Mouse (Mus musculus) erythroblast, embryonic 14.5 days (primary cell): ENCODE measurements around the gene Syt17. TPM values are rescaled to one million over a fixed set of nuclear protein-coding genes. Genes with fewer than 3 reads are reported as not detected.

Experiments used
- H3K27me3 ChIP-seq: 2 replicates; pipeline ENCODE4 v1.6.1; 2012; ENCODE audit warnings: inconsistent platforms; ENCODE audit not compliant: control insufficient read depth
- H3K36me3 ChIP-seq: 2 replicates; pipeline ENCODE4 v1.6.1; 2012; ENCODE audit warnings: mild to moderate bottlenecking, inconsistent platforms; ENCODE audit not compliant: control insufficient read depth
- H3K4me1 ChIP-seq: 2 replicates; pipeline ENCODE4 v1.6.1; 2012; ENCODE audit warnings: inconsistent platforms; ENCODE audit not compliant: control insufficient read depth
- H3K4me3 ChIP-seq: replicated peaks from 2 replicates; pipeline ENCODE3; 2012; ENCODE audit warnings: moderate library complexity, mild to moderate bottlenecking, inconsistent platforms
- H3K9me3 ChIP-seq: 2 replicates; pipeline ENCODE4 v1.6.1; 2012; ENCODE audit warnings: low read length, inconsistent platforms, mixed read lengths; ENCODE audit not compliant: control insufficient read depth
- GATA1 ChIP-seq: IDR thresholded peaks from 2 replicates; pipeline ENCODE4 v1.6.1; 2012; ENCODE audit warnings: low read length, inconsistent platforms, mixed read lengths
- TAL1 ChIP-seq: IDR thresholded peaks from 3 replicates; pipeline ENCODE4 v1.6.1; 2012; ENCODE audit warnings: low read length, inconsistent platforms, mixed read lengths
- polyA plus RNA-seq: library from polyadenylated mRNA; stranded (reverse); fragments of >175 nt; gene quantifications from 2 replicates; pipeline ENCODE4 v1.2.3, GENCODE M21; 2012

The Syt17 gene
- polyA plus RNA-seq, 1 experiment, result 0.02 TPM

- Histone ChIP-seq H3K4me1 (no peaks in the 10 kb centered on the region), H3K9me3 (no peaks in the 10 kb centered on the region), H3K27me3 (no peaks in the 10 kb centered on the region), H3K4me3 (no peak overlapping the region), H3K36me3 (no peaks in the 10 kb centered on the region)
- no peak for TF ChIP-seq GATA1
- TF ChIP-seq TAL1, result no peak
Measured at GRCm38 (mm10) chr7:118468060-118468459, 20.0 kb upstream of the Syt17 start.

- Histone ChIP-seq H3K4me1 (no peaks in the 10 kb centered on the region), H3K27me3 (no peaks in the 10 kb centered on the region), H3K9me3 (no peaks in the 10 kb centered on the region), H3K36me3 (no peaks in the 10 kb centered on the region), H3K4me3 (no peak overlapping the region)
- TF ChIP-seq TAL1, result no peak
- no peak for TF ChIP-seq GATA1
Measured at GRCm38 (mm10) chr7:118464432-118464831, 16.4 kb upstream of the Syt17 start.

- no peaks in the 10 kb centered on the region for H3K9me3 ChIP-seq
- no peak overlapping the region for H3K4me3 ChIP-seq
- no peaks in the 10 kb centered on the region for H3K4me1 ChIP-seq
- H3K27me3 ChIP-seq, result no peaks in the 10 kb centered on the region
- TF ChIP-seq TAL1, result no peak
- TF ChIP-seq GATA1, result no peak
- no peaks in the 10 kb centered on the region for H3K36me3 ChIP-seq
Measured at GRCm38 (mm10) chr7:118462818-118463762, 15.1 kb upstream of the Syt17 start.

GRCm38 (mm10) chr7:118461400-118462136 lies 13.5 kb upstream of the Syt17 start:
- no peaks in the 10 kb centered on the region for H3K9me3 ChIP-seq
- no peak for TF ChIP-seq TAL1
- TF ChIP-seq GATA1, result no peak
- H3K4me1 ChIP-seq, result no peaks in the 10 kb centered on the region
- H3K4me3 ChIP-seq, result no peak overlapping the region
- no peaks in the 10 kb centered on the region for H3K27me3 ChIP-seq
- no peaks in the 10 kb centered on the region for H3K36me3 ChIP-seq

GRCm38 (mm10) chr7:118453722-118454121 lies 5.7 kb upstream of the Syt17 start:
- TF ChIP-seq GATA1 (no peak), TAL1 (no peak)
- Histone ChIP-seq H3K4me3 (no peak overlapping the region), H3K4me1 (no peaks in the 10 kb centered on the region), H3K36me3 (no peaks in the 10 kb centered on the region), H3K9me3 (no peaks in the 10 kb centered on the region), H3K27me3 (peaks cover 5% of the 10 kb centered on the region)

GRCm38 (mm10) chr7:118452940-118453339 lies 4.9 kb upstream of the Syt17 start:
- Histone ChIP-seq H3K9me3 (no peaks in the 10 kb centered on the region), H3K27me3 (peaks cover 13% of the 10 kb centered on the region), H3K4me3 (no peak overlapping the region), H3K4me1 (no peaks in the 10 kb centered on the region), H3K36me3 (no peaks in the 10 kb centered on the region)
- TF ChIP-seq TAL1 (no peak), GATA1 (no peak)

- peaks cover 43% of the 10 kb centered on the region for H3K27me3 ChIP-seq
- H3K36me3 ChIP-seq, result no peaks in the 10 kb centered on the region
- TF ChIP-seq GATA1 (no peak), TAL1 (no peak)
- H3K4me3 ChIP-seq, result peak overlapping the region; percentile 29
- no peaks in the 10 kb centered on the region for H3K9me3 ChIP-seq
- peaks cover 2% of the 10 kb centered on the region; the same call in 1 of the 2 replicates for H3K4me1 ChIP-seq
Measured at GRCm38 (mm10) chr7:118447291-118448133, 510 bp downstream of the Syt17 start.

GRCm38 (mm10) chr7:118443895-118444485 lies 4.0 kb downstream of the Syt17 start:
- Histone ChIP-seq H3K9me3 (no peaks in the 10 kb centered on the region), H3K36me3 (no peaks in the 10 kb centered on the region), H3K27me3 (peaks cover 40% of the 10 kb centered on the region), H3K4me1 (peaks cover 2% of the 10 kb centered on the region; the same call in 1 of the 2 replicates), H3K4me3 (no peak overlapping the region)
- TF ChIP-seq TAL1, result no peak; the same call in 2 of the 3 replicates
- no peak for TF ChIP-seq GATA1
